Mouse (Mus musculus) erythroblast, embryonic 14.5 days (primary cell): ENCODE measurements around the gene Slc20a1. TPM values are rescaled to one million over a fixed set of nuclear protein-coding genes. Genes with fewer than 3 reads are reported as not detected.

Experiments
- H3K27me3 ChIP-seq: 2 replicates; pipeline ENCODE4 v1.6.1; 2012; ENCODE audit warnings: inconsistent platforms; ENCODE audit not compliant: control insufficient read depth
- H3K36me3 ChIP-seq: 2 replicates; pipeline ENCODE4 v1.6.1; 2012; ENCODE audit warnings: mild to moderate bottlenecking, inconsistent platforms; ENCODE audit not compliant: control insufficient read depth
- H3K4me1 ChIP-seq: 2 replicates; pipeline ENCODE4 v1.6.1; 2012; ENCODE audit warnings: inconsistent platforms; ENCODE audit not compliant: control insufficient read depth
- H3K4me3 ChIP-seq: replicated peaks from 2 replicates; pipeline ENCODE3; 2012; ENCODE audit warnings: moderate library complexity, mild to moderate bottlenecking, inconsistent platforms
- H3K9me3 ChIP-seq: 2 replicates; pipeline ENCODE4 v1.6.1; 2012; ENCODE audit warnings: low read length, inconsistent platforms, mixed read lengths; ENCODE audit not compliant: control insufficient read depth
- GATA1 ChIP-seq: IDR thresholded peaks from 2 replicates; pipeline ENCODE4 v1.6.1; 2012; ENCODE audit warnings: low read length, inconsistent platforms, mixed read lengths
- TAL1 ChIP-seq: IDR thresholded peaks from 3 replicates; pipeline ENCODE4 v1.6.1; 2012; ENCODE audit warnings: low read length, inconsistent platforms, mixed read lengths
- polyA plus RNA-seq: library from polyadenylated mRNA; stranded (reverse); fragments of >175 nt; gene quantifications from 2 replicates; pipeline ENCODE4 v1.2.3, GENCODE M21; 2012

Gene Slc20a1
- polyA plus RNA-seq, 1 experiment: 18.4 TPM

- no peaks in the 10 kb centered on the region for H3K36me3 ChIP-seq
- H3K9me3 ChIP-seq: no peaks in the 10 kb centered on the region
- no peak overlapping the region for H3K4me3 ChIP-seq
- H3K27me3 ChIP-seq: peaks cover 21% of the 10 kb centered on the region
- TF ChIP-seq TAL1 (no peak), GATA1 (no peak)
- peaks cover 20% of the 10 kb centered on the region for H3K4me1 ChIP-seq
Measured at GRCm38 (mm10) chr2:129175636-129176035, 22.9 kb upstream of the Slc20a1 start.

- no peak for TF ChIP-seq GATA1
- Histone ChIP-seq H3K9me3 (no peaks in the 10 kb centered on the region), H3K4me3 (no peak overlapping the region), H3K4me1 (peaks cover 24% of the 10 kb centered on the region), H3K36me3 (no peaks in the 10 kb centered on the region), H3K27me3 (peaks cover 21% of the 10 kb centered on the region)
Measured at GRCm38 (mm10) chr2:129176676-129177420, 21.7 kb upstream of the Slc20a1 start.

- H3K4me1 ChIP-seq: peaks cover 32% of the 10 kb centered on the region
- H3K4me3 ChIP-seq: no peak overlapping the region
- H3K36me3 ChIP-seq: no peaks in the 10 kb centered on the region
- peaks cover 21% of the 10 kb centered on the region for H3K27me3 ChIP-seq
- no peak for TF ChIP-seq TAL1
- TF ChIP-seq GATA1: no peak
- no peaks in the 10 kb centered on the region for H3K9me3 ChIP-seq
Measured at GRCm38 (mm10) chr2:129177661-129178060, 20.9 kb upstream of the Slc20a1 start.

DNA sequence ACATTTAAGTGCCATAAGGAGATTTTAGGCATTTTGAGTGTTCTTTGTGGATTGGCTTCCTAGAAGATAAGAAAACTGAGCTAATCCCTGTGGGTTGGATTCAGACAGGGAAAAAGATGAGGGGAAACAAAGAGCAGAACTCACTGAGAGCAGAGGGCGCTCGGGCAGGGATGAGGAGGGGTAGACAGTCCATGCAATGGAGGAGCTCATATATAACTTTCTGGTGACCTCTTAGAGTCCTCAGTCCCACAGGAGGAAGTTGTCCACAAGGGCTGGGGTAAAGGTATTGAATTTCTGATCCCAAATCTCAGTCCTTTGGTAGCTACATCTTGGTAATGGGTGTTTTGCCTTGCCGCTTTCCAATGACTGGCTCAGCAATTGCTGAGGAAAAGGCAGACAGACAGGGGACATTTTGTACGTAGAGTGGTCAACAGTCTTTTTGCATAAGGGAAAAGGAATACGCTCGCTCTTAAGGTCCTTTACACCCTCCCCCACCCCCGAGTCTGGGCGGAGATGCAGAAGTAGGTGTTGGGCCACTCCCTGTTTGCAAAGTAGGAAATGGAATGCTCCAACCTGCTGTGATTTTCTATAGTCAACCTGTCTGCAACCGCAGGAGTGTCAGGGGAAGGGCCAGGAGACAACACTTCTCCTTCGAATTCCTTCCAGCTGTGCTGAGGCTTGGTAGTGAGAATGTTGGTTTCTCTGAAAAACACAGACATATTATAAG is 20.2 kb upstream of the Slc20a1 start:
- TF ChIP-seq GATA1: no peak
- no peak for TF ChIP-seq TAL1
- H3K4me1 ChIP-seq: peaks cover 34% of the 10 kb centered on the region
- H3K27me3 ChIP-seq: peaks cover 19% of the 10 kb centered on the region
- H3K36me3 ChIP-seq: no peaks in the 10 kb centered on the region
- H3K9me3 ChIP-seq: no peaks in the 10 kb centered on the region
- H3K4me3 ChIP-seq: no peak overlapping the region

DNA sequence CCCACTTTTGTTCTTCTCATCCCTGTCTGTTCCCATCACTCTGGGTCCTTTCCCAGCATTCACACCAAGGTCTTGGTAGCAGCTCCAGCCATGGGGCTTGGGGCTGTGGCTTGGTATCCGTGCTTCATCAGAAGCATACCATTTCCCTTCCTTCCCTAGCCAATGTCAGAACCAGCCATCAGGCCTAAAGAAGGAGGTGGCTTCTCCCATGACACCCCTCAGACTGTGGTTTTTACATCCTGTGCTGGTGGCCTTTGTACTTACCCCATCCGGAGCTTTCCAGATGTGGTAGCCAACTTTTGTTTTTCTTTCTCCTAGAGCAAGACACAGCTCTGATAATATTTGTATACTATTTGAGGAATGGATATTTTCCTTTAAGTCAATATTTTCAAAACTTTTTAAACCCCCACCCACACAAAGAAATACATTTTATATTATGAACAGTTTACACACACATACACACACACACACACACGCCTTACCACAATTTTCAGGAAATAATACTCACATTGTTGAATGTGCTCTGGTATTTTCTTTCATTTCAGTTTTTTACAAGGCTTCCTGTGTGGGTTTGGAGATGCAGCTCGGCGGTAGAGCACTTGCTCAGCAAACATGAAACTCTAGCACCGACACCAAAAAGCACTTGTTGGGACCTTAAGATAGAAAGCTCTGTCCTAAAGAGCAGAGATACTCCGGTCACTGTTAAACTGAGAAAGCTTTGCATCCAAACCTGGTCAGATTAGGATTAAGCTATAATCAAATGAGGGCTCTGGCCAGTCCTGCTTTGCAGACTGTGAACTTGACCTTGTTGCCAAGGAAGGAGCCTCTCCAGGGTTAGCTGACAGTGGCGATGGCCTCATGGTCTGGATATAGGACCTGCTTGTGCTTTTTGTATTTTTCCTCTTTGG is 18.4 kb upstream of the Slc20a1 start:
- no peak for TF ChIP-seq TAL1
- TF ChIP-seq GATA1: no peak
- Histone ChIP-seq H3K9me3 (no peaks in the 10 kb centered on the region), H3K4me3 (no peak overlapping the region), H3K36me3 (no peaks in the 10 kb centered on the region), H3K27me3 (peaks cover 6% of the 10 kb centered on the region), H3K4me1 (peaks cover 30% of the 10 kb centered on the region)

- Histone ChIP-seq H3K4me3 (no peak overlapping the region), H3K9me3 (no peaks in the 10 kb centered on the region), H3K36me3 (no peaks in the 10 kb centered on the region), H3K27me3 (peaks cover 3% of the 10 kb centered on the region), H3K4me1 (peaks cover 29% of the 10 kb centered on the region)
- TF ChIP-seq GATA1 (no peak), TAL1 (no peak)
Measured at GRCm38 (mm10) chr2:129181509-129181908, 17.1 kb upstream of the Slc20a1 start.

- H3K4me3 ChIP-seq: no peak overlapping the region
Measured at GRCm38 (mm10) chr2:129182412-129182811, 16.2 kb upstream of the Slc20a1 start.

DNA sequence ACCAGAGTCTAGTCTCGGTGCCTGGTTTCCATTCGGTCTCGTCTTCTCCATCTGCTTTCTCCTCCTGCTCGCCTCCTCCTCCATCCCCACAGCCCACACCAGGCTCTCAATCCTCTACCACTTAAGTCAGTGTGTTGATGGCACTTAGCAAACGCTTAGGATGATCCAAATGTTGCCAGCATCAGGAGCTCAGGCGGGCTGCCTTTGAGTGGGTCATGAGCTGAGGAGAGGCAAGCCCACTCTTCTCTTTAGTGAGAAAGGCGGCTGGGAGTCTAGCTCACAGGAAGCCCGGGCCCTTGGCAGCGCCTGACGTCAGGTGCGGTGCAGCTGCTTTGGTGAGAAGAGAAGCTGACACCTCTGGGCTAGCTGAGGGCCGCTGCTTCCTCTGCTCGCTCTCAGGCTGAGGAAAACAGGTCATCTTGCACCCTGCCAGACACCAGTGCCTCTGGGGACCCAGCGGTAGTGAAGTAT is 15.0 kb upstream of the Slc20a1 start:
- peaks cover 24% of the 10 kb centered on the region for H3K4me1 ChIP-seq
- no peaks in the 10 kb centered on the region for H3K36me3 ChIP-seq
- no peak overlapping the region for H3K4me3 ChIP-seq
- no peak for TF ChIP-seq TAL1
- TF ChIP-seq GATA1: no peak
- no peaks in the 10 kb centered on the region for H3K9me3 ChIP-seq
- peaks cover 2% of the 10 kb centered on the region for H3K27me3 ChIP-seq

More at GRCm38 (mm10) chr2:129182412-129182811, 16.2 kb upstream of the Slc20a1 start:
- H3K36me3 ChIP-seq: no peaks in the 10 kb centered on the region
- H3K4me1 ChIP-seq: peaks cover 26% of the 10 kb centered on the region
- TF ChIP-seq GATA1: no peak
- TF ChIP-seq TAL1: no peak
- H3K9me3 ChIP-seq: no peaks in the 10 kb centered on the region
- peaks cover 3% of the 10 kb centered on the region for H3K27me3 ChIP-seq

- peaks cover 22% of the 10 kb centered on the region for H3K4me1 ChIP-seq
- no peaks in the 10 kb centered on the region for H3K9me3 ChIP-seq
- H3K4me3 ChIP-seq: no peak overlapping the region
- no peaks in the 10 kb centered on the region; the same call in 1 of the 2 replicates for H3K27me3 ChIP-seq
- TF ChIP-seq GATA1 (no peak), TAL1 (no peak)
- H3K36me3 ChIP-seq: no peaks in the 10 kb centered on the region
Measured at GRCm38 (mm10) chr2:129184853-129185252, 13.7 kb upstream of the Slc20a1 start.
